Mouse (Mus musculus) neural tube, embryonic 14.5 days (tissue): ENCODE measurements around the gene Foxo1. TPM values are rescaled to one million over a fixed set of nuclear protein-coding genes. Genes with fewer than 3 reads are reported as not detected.

ENCODE experiments used
- ATAC-seq: fragments of 200-750 bp; cut with Nextera tagmentation; 2 replicates; pipeline ENCODE4 v1.8.0; 2017; ENCODE audit warnings: low read depth, mild to moderate bottlenecking, moderate TSS enrichment, moderate library complexity
- H3K27ac ChIP-seq: fragments of 300-500 bp; sonication (generic); 2 replicates; pipeline ENCODE4 v1.5.1; 2014; ENCODE audit warnings: low read depth, mild to moderate bottlenecking, control low read depth, low read length, moderate library complexity, mixed read lengths
- H3K27me3 ChIP-seq: fragments of 300-500 bp; sonication (generic); 2 replicates; pipeline ENCODE4 v1.6.1; 2014; ENCODE audit warnings: low read length; ENCODE audit not compliant: control insufficient read depth, insufficient read depth
- H3K36me3 ChIP-seq: fragments of 300-500 bp; sonication (generic); 2 replicates; pipeline ENCODE4 v1.6.1; 2014; ENCODE audit warnings: low read length, mixed read lengths; ENCODE audit not compliant: control insufficient read depth, insufficient read depth
- H3K4me1 ChIP-seq: fragments of 300-500 bp; sonication (generic); 2 replicates; pipeline ENCODE4 v1.6.1; 2014; ENCODE audit warnings: low read length; ENCODE audit not compliant: control insufficient read depth, insufficient read depth
- H3K4me2 ChIP-seq: fragments of 300-500 bp; sonication (generic); 2 replicates; pipeline ENCODE4 v1.6.1; 2014; ENCODE audit warnings: mild to moderate bottlenecking, low read depth, low read length, control low read depth
- H3K4me3 ChIP-seq: fragments of 300-500 bp; sonication (generic); 2 replicates; pipeline ENCODE4 v1.5.1; 2014; ENCODE audit warnings: low read depth, low read length, control low read depth, mixed read lengths
- H3K9ac ChIP-seq: fragments of 300-500 bp; sonication (generic); replicated peaks from 2 replicates; pipeline ENCODE4 v1.6.1; 2014; ENCODE audit warnings: low read depth, mild to moderate bottlenecking, control low read depth, low read length, mixed read lengths
- H3K9me3 ChIP-seq: fragments of 300-500 bp; sonication (generic); 2 replicates; pipeline ENCODE4 v1.6.1; 2016; ENCODE audit warnings: low read length; ENCODE audit not compliant: control insufficient read depth
- WGBS: fragments of 180-500 bp; shearing (Covaris S2); extraction: QIAGEN DNeasy Blood & Tissue Kit; methylation state at CpG from one replicate; pipeline ENCODE4 v1.1.7; 2014; 5-methylcytosine and 5-hydroxymethylcytosine counted together
- polyA plus RNA-seq: library from polyadenylated mRNA; unstranded; fragments of >200 nt; fragmentation: Nextera tagmentation; extraction: Ambion mirVana; gene quantifications from 2 replicates; pipeline ENCODE4 v1.2.1, GENCODE M21; 2014

The Foxo1 gene
- polyA plus RNA-seq, 1 experiment from 2014 or later: 2.1 TPM

DNA sequence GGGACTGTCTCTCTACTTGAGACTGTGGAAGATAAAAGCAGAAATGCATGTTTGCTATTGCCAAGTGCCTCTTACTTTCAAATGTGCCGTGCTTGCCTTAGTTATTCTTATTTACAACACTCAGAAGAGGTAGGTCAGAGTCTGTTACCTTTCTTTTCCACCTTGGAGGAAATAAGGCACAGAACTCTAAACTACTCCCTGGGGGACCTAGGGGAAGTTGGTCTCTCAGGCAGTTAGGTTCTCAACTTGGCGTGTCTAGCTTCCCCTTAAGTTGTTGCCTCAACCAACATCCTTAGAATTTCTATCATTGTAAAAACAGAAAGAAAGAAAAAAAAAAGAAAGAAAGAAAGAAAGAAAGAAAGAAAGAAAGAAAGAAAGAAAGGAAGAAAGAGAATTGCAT, 124.4 kb downstream of the Foxo1 start:
- no peak overlapping the region for H3K9ac ChIP-seq
- no peak overlapping the region for H3K27ac ChIP-seq
- no peaks in the 10 kb centered on the region for H3K27me3 ChIP-seq
- WGBS: 80% methylated on average over 2 of the region's 2 CpGs
- H3K9me3 ChIP-seq: no peaks in the 10 kb centered on the region
- no peaks in the 10 kb centered on the region for H3K4me1 ChIP-seq
- H3K4me3 ChIP-seq: no peak overlapping the region
- no peak overlapping the region for H3K4me2 ChIP-seq
- H3K36me3 ChIP-seq: no peaks in the 10 kb centered on the region
- ATAC-seq: no peak

DNA sequence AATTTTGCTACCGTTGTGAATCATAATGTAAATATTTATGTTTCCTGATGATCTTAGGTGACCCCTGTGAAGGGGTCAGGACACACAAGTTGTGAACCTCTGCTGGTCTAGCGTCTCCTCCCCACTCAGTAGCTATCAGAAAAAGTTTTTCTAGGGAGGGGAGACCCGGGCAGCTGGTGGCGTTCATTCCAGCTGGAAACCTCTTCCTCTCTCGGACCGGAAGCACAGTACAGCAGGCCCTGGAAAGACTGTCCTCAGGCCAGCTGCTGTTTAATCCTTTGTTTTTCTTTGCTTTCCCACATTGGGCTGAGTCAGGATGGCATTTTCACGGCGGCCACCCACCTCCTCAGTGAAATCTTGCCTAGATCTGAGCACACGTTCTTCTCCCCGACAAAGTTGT, 125.0 kb downstream of the Foxo1 start:
- WGBS: 83% methylated on average over 10 of the region's 10 CpGs
- no peaks in the 10 kb centered on the region for H3K4me1 ChIP-seq
- ATAC-seq: no peak
- no peaks in the 10 kb centered on the region for H3K36me3 ChIP-seq
- no peak overlapping the region for H3K27ac ChIP-seq
- no peak overlapping the region for H3K9ac ChIP-seq
- no peak overlapping the region for H3K4me2 ChIP-seq
- no peaks in the 10 kb centered on the region for H3K27me3 ChIP-seq
- H3K9me3 ChIP-seq: no peaks in the 10 kb centered on the region
- H3K4me3 ChIP-seq: no peak overlapping the region

DNA sequence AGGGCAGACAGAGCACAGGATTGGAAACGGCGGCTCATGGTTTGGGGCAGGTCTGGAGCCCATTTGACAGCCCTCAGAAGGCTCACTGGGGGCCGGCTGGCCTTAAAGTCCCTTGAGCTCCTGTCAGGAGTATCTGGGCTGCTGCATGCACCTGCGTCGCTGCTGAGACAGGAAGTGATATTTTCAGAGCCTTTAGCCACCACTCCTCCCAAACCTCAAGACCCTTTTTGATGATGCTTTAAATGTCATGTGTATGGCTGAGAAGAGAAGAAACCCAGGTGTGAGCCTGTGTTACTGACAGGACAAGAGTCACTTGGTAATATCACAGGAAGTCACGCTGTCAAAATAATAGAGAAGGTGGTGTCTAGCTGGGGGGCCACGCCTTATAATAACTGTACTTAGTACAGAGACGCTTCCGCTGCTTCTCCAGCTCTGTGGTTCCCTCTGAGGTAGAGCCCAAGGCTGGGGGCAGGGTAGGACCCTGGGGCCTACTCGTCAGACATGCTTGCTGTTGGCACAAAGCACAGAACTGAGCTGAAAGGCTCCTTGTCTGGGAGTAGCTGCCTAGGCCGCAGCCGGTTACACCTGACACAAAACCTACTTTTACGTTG, 128.1 kb downstream of the Foxo1 start:
- no peak for ATAC-seq
- H3K36me3 ChIP-seq: no peaks in the 10 kb centered on the region
- H3K4me2 ChIP-seq: no peak overlapping the region
- 83% methylated on average over 13 of the region's 13 CpGs for WGBS
- H3K27me3 ChIP-seq: no peaks in the 10 kb centered on the region
- peaks cover 2% of the 10 kb centered on the region; the same call in 1 of the 2 replicates for H3K4me1 ChIP-seq
- no peaks in the 10 kb centered on the region for H3K9me3 ChIP-seq
- H3K27ac ChIP-seq: no peak overlapping the region
- H3K9ac ChIP-seq: no peak overlapping the region
- no peak overlapping the region for H3K4me3 ChIP-seq

DNA sequence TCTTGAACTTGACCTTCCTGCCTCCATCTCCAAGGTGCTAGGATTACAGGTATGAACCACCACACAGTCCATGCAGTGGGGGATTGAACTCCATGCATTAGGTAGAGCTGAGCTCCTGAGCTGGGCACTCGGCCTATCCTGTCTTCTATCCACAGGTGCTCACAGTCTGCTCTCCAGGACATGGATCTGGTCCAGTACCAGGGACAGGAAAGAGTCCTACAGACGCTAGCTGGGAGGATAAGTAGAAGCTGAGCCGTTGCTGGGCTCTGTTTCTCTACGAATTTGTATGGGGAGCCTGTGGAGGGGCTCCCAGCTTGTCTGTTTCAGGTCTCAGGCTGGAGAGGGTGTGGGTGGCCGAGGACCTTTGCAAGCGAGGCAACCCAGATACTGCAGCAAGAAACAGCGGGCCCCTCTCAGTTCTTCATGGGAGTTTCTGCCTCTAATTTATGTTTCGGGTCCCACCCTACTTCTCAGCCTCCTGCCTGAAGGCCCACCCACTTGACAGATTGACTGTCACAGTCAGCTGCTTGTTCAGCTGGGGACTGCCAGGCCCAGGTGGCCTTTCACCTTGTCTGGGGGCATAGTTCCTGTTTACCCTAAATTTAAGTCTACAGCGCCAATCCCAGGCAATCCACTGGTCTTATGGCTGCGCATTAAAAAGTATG, 128.9 kb downstream of the Foxo1 start:
- no peak overlapping the region for H3K27ac ChIP-seq
- H3K4me3 ChIP-seq: no peak overlapping the region
- ATAC-seq: no peak
- H3K4me2 ChIP-seq: no peak overlapping the region
- H3K27me3 ChIP-seq: peaks cover 3% of the 10 kb centered on the region; the same call in 1 of the 2 replicates
- 72% methylated on average over 10 of the region's 10 CpGs for WGBS
- H3K9me3 ChIP-seq: no peaks in the 10 kb centered on the region
- no peak overlapping the region for H3K9ac ChIP-seq
- H3K4me1 ChIP-seq: peaks cover 7% of the 10 kb centered on the region; the same call in 1 of the 2 replicates
- H3K36me3 ChIP-seq: no peaks in the 10 kb centered on the region

DNA sequence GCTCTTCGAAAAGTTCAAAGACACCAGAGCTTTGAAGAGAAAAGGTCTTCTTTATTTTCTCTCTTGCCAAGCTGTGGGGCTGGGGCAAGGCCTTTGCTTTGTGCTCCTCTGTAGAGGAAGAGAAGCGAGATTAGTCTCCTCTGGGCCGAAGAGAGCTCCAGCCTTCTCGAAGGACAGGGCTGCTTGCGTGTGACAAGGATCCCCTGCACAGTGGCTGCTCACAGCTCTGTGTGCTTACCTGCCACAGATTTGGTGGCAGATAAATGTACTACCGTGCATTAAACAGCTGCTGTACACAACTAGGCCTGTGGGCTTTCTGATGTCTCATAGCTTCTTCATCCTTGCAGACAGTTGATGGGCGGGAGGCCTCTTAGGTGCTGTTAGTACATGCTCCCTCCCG, 129.8 kb downstream of the Foxo1 start:
- Histone ChIP-seq H3K4me1 (peaks cover 7% of the 10 kb centered on the region; the same call in 1 of the 2 replicates), H3K27ac (no peak overlapping the region), H3K4me3 (no peak overlapping the region), H3K4me2 (no peak overlapping the region), H3K36me3 (no peaks in the 10 kb centered on the region), H3K9me3 (no peaks in the 10 kb centered on the region), H3K27me3 (peaks cover 3% of the 10 kb centered on the region; the same call in 1 of the 2 replicates), H3K9ac (no peak overlapping the region)
- WGBS: 76% methylated on average over 8 of the region's 8 CpGs
- no peak for ATAC-seq

DNA sequence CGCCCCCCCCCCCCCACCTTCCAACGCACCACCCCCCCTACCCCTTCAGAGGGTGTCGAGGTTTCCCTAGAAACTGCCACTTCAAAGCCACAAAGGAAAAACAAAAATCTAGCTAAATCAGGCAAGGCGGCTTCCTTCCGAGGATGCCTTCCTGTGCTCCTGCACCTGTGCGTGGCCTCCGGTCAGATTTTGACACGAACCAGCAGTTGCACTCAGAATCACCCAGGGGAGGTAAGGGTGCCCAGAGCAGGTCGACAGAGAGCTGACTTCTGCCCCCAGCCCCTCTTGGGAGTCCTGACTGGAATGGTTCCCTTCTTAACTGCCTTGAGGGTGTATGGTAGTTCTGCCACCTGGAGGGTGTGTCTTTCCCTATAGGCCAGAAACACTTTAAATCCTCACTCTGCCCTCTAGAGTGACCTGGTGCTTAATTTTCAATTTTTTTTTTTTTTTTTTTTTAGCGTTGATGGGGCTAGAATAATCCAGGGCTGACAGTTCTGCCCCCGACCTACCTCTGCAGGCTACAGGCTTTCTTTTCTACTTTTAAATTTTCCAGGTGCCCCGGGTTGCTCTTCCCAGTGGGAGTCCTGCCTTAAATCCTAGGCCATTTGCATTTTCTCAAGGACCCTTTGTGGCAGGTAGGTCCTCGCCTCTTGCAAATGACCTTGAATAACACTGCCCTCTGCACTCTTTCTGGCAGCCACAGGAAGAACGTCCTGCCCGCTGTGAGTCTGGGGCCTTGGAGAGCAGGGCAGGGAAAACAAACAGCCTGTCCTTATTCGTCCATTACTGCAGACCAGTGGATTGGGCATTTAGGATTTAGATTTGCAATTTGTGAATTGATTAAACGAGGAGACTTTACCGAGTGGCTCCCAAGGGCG, 132.4 kb downstream of the Foxo1 start:
- Histone ChIP-seq H3K9me3 (no peaks in the 10 kb centered on the region), H3K4me3 (no peak overlapping the region), H3K9ac (no peak overlapping the region), H3K4me1 (peaks cover 7% of the 10 kb centered on the region; the same call in 1 of the 2 replicates), H3K27me3 (peaks cover 3% of the 10 kb centered on the region; the same call in 1 of the 2 replicates), H3K36me3 (no peaks in the 10 kb centered on the region), H3K4me2 (peak overlapping the region; percentile 44), H3K27ac (no peak overlapping the region)
- ATAC-seq: no peak
- 15% methylated on average over 19 of the region's 19 CpGs for whole genome bisulfite sequencing

DNA sequence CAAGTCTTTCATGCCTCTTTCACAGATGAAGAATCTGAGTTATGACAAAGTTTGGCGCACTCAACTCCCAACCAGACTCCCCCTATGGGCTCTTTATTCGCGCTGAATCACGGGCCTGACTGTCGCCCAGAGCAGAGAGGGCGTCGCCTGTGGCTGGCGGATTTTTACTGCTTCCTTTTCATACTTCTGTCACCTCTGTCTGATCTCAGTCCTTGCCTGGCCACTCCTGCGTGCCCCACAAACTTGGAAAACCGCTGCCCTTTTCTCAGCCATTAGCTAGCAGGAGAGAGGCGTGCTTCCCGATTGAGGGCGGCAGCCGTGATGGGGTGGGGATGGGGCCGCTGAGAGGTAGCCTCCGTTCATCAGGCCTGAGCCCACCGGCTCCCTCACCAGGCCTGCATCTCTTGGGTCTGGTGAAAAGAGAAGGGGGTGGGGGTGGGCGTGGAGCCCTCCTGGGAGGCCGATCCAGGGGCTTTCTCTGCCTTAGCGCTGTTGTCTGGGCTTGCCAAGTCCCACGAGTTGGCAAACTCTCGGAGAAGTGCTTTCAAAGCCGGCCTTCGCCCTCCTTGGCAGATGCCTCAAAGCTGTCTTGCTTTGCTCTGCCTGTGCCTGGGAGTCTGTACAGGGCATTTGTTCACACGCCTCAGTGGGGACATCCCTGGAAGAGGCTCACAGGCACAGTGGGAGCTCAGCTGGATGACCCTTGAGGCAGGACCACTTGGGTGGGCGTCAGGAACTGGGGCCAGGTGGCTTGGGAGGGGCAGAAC, 133.2 kb downstream of the Foxo1 start:
- ATAC-seq: peak; percentile 91
- Histone ChIP-seq H3K9ac (no peak overlapping the region), H3K36me3 (no peaks in the 10 kb centered on the region), H3K4me3 (no peak overlapping the region), H3K27me3 (peaks cover 3% of the 10 kb centered on the region; the same call in 1 of the 2 replicates), H3K4me1 (peaks cover 7% of the 10 kb centered on the region; the same call in 1 of the 2 replicates), H3K27ac (no peak overlapping the region), H3K9me3 (no peaks in the 10 kb centered on the region), H3K4me2 (peak overlapping the region; percentile 44)
- 2% methylated on average over 26 of the region's 26 CpGs for WGBS
